Mouse (Mus musculus) kidney, postnatal 25 days (tissue): ENCODE measurements around the gene Csf1.
"Not testable (repeated sequence)": the region's sequence is repeated elsewhere in the genome, so short reads cannot be mapped to it uniquely, and the experiment has no call there.

Experiments
- DNase-seq, 2 experiments: peaks; one replicate each; pipeline ENCODE4 v3.0.0; 2021; ENCODE audit warnings: mixed read lengths in 2 of 2

The Csf1 gene

DNA sequence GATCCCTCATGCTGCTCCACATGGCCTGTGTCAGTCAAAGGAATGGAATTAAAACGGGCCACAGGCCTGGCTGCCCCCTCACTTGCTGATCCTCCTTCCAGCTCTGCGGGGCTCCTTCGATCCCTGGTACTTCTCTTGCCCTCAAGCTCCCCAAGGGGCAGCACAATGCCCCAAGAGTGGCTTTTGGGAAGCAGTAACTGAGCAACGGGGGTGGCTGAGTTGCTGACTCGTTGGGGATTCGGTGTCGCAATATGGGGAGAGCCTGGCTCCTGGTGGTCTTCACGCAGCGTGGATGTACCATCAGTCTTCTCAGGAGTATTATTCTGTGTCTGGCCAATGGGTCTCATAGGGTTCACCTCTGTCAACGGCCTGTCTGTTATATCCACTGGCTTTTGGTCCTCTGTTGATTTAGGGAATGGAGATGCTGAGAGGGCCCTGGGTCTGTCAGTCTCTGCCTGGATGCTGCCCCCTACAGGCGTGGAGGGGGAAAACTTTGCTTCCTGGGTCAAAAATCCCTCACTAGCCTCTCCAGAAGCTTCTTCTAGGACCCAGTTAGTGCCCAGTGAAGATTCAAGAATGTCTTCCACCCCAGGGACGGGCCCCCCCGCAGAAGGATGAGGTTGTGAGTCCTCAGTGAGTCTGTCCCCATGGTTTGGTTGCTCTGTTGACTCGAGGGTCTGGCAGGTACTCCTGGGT is 11.9 kb downstream of the Csf1 start:
- DNase-seq: no peak

DNA sequence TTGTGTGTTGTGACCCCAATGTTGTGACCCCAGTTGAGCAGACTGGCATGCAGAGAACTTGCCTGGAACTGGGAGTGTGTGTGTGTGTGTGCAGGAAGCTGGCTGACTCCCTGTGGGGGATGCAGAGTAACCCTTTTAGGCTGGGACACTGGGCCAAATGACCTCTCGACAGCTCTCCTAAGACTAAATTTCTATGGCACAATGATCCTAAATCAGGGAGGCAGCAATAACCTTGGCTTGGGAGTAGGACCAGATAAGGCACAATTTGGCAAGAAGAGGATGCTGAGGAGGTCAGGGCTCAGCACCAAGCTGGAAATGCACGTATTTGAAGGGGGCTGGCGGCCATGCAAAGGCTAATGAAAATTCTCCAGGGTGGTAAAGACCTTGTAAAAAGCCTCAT is 14.2 kb downstream of the Csf1 start:
- no peak for DNase-seq

DNA sequence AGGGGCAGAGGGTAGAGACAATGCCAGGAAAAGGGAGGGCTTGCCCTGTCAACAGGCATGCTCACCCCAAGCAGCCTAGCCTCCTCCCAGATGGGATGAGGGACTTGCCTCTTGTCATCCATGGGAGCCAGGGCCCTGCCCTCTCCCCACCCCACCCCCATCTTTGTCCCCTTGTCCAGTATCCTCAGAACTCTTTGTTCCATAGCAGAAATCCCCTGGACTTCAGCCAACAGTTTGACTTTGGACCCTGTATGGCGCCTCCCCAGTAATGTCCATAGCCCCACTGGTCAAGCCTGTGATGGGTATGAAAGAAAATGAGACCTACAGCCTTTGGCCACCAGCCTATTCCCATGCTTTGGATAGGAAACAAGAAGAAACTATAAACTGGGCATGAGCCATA is 16.6 kb downstream of the Csf1 start:
- DNase-seq: peak; percentile 43 to 65

DNA sequence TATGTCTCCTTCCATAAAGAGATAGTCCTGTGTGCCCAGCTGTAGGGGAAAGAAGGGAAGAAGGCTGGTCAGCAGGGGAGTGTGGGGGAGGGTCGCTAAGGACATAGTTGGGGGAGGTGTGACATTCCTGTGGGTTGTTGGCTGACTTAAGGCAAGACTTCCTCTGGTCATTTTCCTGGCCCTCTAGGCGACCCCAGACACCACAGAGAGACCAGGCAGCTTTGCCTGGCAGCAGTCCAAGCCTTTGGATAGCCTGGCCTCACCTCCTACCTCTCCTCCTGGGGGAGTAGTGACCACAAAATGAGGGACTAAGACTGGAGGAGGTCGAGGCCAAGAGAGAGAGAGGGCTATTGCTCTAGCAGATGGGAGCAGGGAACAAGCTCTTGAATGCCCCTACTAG is 17.2 kb downstream of the Csf1 start:
- DNase-seq: peak; percentile 64 to 70

DNA sequence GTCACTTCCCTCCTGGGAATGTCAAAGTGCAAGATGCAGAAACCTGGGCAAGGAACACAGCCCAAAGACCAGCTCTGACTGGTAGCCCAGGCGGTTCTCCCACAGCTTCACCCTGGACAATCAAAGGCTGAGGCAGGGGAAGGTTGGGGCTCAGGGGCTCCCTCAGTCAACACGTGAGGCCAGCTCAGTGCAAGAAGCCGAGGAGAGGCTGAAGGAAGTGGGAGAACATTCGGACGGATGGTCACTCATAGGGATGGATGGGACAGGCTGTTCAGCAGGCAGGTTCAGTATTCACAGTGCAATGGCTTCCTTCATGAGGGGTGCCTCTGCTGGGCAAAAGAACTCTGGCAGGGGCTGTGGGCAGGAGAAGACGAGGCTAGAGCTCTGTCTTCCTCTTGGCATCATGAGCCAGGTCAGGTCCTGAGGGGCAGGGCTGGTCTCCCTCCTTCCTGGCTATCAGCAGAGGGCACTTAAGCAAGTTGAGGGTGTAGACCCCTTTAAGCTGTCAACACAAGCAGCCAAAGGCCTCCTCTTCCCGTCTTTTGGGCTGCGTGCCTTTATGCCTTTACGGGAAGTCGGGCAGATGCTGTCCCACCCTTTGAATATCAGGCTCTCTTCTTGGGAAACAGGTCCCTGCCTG is 18.1 kb downstream of the Csf1 start:
- no peak for DNase-seq

DNA sequence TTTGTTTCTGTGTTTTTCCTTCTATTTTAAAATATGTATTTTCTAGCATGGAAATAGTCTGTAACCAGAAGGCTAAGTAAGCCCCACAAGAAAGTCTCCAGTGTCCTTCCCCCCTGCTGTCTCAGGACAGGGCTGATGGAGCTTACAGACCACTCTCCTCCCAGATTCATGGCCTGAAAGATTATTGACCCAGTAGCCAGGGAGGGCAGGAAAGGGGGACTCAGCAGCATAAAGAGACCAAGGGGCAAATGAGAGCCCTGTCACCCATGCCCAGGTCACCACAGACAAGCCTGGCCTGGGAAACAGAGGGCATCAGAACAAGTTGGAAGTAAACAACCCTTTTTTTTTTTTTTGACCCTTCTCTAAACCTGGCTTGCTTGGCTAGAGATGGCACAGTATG is 18.9 kb downstream of the Csf1 start:
- DNase-seq: no peak

DNA sequence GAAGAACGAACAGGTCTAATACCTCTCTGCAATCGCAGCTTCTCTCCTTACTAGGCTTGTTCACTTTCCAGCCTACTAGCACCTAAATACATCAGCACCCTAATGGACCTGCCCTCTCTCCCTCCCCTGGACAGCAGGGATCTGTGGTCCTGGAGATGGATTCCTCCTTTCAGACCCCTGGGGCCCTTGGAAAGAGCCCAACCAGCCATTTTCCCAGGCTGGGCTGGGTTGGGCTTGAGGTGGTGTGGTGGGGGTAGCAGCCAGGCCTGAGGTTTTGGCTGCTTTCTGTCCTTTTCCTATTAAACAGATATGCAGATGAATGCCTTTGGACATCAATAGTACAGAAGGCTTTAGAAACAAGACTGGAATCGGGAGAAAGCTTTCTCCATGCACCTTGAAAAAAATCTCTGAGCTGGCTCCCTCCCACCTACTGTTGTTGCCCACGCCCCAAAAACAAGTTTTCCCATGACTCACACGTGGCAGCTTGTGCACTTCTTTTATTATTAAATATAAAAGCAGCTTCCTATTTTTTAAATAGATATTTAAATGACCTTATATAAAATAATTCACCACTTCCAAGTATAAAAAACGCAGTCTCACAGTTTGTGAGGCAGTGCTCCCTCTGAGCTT is 19.6 kb downstream of the Csf1 start:
- DNase-seq: peak; percentile 61 to 83

DNA sequence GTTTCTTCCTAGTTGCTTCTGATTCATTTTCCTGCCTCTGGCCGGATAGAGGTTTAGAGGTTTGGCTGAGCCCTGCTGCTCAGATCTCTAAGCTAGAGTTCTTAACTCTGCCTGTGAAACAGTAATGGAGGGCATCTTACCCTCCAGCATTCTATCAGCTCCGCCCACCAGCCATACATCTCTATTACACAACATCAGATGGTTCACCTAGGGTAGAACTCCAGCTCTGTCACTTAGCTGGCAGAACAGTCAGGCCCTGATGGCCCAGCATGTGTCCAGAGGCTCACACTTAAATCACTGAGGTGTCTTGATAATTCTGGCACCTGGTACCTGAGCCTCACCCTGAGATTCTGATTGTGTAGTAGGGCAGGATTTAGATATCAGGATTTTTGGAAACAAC is 20.3 kb downstream of the Csf1 start:
- no peak for DNase-seq

DNA sequence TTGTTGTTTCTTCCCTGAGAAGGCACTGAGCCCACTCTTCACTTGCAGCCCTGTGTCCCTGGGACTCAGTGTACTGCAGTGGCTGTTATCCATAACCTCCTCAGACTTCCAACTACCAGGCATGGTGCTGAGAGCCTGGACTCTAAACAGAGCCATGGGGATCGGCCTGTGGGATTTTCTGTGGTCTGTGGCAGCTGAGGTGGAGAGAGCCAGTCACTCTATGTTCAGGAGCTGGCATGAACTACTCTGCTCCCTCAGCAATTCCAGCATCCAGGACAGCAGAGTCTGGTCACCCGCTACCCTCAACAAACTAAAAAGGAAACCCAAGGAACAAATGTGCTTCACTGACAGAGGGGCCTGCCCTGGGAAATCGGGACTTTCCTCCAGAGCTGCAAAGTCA is 20.8 kb downstream of the Csf1 start:
- DNase-seq: no peak

DNA sequence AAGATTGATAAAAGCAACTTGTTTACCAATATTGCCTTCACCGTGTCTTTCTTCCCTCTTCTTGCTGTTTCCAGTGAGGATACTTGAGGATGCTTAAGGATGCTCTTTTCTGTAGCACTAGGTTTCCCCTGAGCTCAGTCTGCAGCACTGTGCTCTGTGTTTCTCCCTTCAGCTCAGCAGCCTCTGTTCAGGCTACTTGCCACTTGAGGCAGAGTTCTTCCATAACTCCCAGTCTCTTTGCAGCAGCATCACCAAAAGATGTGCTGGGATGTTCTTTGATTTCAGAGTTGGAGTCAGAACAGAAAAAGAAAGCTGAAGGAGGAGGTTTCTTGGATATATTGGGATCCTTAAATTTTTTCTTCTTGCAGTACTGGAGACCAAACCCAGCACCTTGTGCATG is 21.6 kb downstream of the Csf1 start:
- DNase-seq: no peak

DNA sequence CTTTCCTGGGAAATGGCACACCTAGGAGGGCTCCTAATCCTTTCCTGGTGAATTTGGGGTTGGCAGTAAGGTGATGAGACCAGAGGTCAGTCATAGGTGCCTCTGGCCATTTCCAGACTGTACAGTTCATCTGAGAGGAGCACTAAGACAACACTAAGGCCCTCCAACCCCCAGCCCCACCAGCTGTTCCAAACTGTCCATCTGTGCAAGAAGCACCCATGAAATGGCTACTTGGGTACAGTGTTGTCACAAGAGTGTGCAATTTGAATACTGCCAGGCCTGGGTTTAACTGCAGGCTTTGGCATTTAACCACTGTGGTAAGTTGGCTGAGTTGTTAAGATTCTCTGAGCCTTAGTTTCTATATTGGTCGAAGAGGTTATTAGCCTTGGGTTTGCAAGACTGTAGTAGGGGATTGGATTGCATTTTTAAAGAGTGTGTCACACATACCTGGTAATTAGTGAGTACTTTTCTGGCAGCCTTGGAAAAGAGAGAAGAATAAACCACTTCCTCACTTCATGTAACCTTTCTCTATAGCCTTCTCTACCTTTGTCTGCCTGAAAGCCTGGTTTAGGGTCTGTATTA is 22.6 kb downstream of the Csf1 start:
- DNase-seq: no peak

DNA sequence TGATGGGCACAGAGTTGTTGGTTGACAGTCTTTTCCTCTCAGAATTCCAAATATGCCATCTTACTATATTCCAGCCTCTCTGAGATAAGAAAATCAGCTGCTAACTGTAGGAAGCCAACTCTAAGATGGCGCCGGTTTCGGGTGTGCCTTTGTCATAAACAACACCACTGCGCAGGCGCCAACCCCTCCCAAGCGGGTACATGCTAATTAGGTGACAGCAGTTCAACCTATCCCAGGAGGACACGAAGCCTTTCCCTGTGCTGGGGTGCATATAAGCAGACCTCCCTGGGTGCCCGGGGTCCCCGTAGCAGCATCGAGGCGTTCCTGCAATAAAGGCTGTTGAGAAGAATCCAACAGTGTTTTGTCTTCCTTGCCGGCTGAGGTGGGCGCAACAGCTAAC is 24.6 kb downstream of the Csf1 start:
- DNase-seq: not testable (repeated sequence)

DNA sequence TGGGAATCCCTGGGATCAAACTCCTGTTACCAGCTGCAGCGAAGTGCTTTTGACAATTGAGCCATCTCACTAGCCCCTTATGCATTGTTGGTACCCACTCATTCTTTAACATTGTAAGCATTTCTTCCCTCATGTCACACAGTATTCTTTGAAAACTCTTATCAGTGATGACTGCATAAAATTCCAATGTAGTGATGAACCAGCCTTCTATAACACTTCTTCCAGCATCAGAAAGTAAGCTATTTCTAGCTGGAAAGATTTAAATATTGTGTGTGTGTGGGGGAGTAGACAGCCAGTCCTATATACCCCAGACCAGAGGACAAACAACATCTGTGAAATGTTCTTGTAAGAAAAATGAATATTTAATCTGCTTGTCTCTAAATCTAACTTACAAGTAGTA is 26.9 kb downstream of the Csf1 start:
- no peak for DNase-seq

DNA sequence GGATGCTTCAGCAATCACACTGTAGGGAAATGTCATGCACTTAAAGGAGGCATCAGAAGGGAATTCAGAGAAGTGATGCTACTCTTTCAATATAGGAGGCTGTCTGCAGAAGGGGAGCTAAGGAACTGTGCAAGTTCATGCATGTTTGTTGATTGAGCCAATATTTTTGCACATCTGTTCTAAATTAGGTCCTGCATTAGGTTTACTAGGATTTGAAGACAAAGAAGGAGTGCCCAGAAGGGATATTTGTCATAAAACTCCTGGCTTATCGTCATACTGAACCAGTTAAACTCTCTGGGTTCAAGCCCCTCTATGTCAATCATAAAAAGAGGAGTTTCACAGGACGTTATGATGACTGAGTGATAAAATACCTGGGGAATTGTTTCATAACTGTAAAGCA is 30.0 kb downstream of the Csf1 start:
- no peak for DNase-seq

DNA sequence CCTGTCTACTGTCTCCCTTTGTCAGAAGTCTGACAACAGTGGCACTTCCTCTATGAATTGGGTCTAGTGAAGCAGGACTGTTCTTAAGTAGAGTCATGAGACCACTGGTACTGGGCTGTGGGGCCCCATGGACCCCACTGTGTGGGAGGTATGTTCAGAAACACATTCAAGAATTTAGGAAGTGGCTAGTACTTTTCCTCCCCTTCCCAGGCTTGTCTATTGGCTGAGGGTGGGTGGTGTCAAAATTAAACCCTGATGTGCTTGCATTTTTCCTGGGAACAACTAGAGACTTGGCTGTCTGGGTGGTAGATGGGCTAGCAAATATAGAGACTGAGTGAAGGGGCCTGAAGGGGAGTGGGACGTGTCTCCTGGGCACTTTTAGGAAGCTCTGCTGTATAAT is 31.8 kb downstream of the Csf1 start:
- DNase-seq: no peak

DNA sequence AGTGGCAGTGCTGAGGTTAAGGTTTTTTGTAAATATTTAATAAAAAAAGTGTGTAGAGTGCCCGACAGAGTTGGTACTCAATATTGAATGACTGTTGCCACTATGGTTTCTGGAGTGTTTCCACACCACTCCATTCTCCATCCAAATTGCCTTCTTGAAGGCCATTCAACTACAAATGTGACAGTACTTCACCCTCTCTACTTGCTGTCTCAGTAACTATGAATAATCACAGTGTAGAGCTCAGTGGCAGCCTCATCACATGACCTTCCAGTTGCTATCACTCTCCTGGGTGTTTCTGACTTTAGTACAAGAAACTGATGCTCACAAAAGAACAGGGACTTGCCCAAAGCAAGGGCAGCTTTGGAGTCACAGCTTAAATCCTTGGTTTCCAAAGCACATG is 44.3 kb downstream of the Csf1 start:
- DNase-seq: no peak

DNA sequence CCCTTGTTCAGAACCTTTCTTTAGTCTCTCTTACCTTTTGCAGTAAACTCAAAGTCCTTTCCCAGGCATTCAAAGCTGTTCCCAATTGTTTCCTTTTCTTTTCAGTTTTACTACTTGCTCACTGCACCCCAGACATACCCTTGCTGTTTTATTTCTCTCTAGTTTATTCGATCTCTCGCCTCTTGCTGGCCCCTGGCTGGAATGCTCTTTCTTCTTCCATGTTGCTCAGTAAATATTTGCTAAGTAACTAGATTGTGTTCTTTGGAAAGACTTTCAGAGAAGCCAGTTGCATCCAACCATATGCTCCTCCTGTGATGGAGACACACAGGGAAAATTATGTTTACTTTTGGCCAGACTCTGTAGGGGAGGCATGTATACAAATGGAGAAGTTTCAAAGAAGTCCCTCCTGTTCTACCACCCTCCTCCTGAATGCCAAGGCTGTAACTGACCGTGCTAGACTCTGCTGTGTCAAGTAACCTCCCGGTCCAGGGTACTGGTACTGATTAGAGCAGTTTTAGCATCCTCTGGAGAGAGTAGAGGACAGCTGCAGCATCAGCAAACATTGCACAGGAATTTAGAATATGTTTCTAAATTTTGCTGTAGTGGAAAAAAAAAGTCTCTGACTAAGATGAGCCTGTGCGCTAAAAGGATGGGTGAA is 45.9 kb downstream of the Csf1 start:
- no peak for DNase-seq

DNA sequence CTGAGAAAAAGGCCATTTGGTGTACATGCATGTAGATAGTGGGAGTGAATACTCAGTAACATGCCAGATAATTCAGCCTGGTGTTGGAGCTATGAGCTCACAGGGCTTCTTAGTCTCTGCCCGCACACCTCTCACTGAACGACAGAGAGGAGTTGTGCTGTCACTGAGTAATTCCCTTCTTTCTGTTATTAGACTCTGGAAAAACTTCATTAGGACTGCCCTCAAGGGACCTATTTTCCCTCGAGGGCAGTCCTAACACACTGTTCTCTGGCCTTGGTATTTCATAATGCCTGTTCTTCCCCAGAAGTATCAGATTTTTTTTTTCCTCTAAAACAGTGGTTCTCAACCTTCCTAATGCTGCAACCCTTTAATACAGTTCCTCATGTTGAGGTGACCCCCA is 48.2 kb downstream of the Csf1 start:
- no peak for DNase-seq

DNA sequence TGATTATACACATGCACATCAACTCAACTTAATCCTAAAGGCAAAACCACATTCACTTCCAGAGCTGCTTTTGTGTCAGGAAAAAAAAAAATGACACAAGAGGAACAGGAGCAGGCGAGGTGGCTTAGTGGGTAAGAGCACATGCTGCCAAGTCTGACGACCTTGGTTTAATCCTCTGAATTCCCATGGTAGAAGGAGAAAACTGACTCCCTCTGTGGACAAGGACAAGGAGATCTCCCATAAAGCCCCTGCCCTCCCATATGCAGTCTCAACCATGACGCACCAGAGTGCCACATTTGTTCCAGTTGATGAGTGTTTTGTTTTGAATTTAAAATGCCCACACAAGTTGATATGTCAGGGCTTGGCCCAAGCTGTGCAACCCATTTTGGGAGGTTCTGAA is 51.1 kb downstream of the Csf1 start:
- DNase-seq: no peak

DNA sequence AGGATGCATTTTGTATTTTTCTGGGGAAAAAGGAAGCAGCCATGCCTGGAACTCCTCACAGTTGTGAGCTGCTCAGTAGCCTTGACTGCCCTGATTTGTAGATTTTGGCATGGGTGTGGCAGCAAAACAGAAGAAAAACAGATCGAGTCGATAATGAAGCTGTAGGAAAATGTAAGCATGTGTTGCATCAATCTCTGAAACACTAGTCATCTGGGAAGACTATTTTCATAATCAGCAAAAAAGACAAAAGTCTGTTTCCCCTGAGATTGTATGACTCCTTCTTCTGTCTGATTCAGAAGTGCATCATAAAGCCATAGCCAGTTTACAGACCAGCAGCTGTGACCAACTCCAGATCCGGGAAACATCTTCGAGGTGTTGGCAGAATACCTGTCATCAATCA is 53.0 kb downstream of the Csf1 start:
- no peak for DNase-seq

DNA sequence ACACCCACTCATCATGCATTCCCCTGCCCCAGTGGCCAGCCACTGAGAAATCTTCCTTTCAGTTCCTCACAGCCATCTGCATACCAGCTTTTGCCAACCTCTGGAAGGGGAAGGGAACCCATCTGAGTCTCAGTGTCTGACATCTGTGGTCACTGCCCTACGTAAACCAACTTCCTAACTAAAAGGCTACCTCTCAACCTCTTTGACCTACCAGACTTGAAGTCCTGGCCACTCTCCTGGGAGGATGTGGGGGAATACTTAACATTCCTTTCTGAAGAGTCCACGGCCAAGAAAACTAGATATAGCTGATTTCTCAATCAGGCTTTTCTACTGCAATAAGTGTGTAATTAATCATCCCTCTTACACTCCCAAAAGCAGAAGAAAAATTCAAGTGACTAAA is 54.1 kb downstream of the Csf1 start:
- no peak for DNase-seq

DNA sequence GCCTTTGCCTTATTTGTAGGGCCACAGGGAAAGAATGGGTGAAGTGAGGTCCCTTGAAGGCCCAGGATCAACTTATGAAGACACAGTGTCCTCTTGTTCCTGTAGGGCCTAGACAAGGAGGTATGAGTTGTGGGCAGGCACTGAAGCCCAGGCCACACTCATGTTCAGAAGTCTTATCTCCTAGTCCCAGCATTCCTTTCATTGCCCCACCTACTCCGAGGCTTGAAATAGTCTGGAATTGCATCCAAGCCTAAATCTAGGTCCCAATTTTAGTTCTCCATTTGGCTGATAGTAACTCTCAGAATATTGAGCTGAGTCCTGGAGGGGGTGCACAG is 55.9 kb downstream of the Csf1 start:
- DNase-seq: no peak

DNA sequence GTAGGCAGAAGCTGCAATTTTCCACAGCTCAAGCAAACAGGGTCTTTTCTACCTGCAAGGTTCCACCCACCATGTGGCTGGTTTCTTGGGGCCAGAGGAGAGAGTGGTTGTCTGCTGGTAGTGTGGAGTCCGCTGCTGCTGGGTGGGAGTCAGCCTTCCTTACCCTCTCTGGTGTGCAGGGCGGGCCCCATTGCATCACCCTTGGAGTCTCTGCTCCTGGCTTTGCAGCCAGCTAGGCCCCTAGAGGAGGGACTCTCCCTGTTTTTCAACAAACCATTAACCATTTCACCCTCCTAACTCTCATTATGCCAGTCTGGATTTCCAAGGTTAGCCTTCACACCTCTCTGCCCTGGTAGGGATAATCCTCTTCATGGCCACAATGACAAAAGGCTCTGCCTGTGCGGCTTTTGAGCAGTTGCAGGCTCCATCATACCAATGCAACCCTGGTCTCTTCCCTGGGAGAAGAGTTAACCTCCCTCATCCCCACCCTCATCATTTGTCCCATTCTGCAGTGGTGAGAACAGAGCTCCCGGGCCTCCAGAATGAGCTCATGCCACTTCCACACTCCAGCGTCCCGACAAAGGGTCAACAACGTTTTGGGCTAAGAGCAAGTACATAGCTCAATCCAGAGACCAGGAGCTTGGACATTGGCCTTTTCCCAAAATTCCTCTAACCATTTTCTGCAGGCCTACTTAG is 56.4 kb downstream of the Csf1 start:
- no peak for DNase-seq
